In genomic region chr9:121975321-121975720, GRCm38 (mm10) we compare ENCODE assay signal across 33 mouse cellular contexts. TPM values are rescaled to one million over a fixed set of nuclear protein-coding genes. Genes with fewer than 3 reads are reported as not detected.
DNase-seq lines count a peak whose midpoint lies in the region; ATAC-seq and TF ChIP-seq lines count a peak whose summit lies in the region.
"Had no signal": no experiment of that assay in that cellular context is flagged by ENCODE, and none has a peak within 500 bp of the region (broad histone marks: within the 10 kb centered on the region; RNA-seq: fewer than 3 reads in every experiment).

No protein-coding gene starts in this region.

- no peak overlapping the region for H3K4me3 ChIP-seq in hindbrain, postnatal 0 days (ENCODE audit: low read length)
- H3K4me3 ChIP-seq in hindbrain, embryonic 14.5 days (replicated peaks; ENCODE audit: low read length) = no peak overlapping the region
- no peak overlapping the region for H3K4me3 ChIP-seq in lung, postnatal 0 days (ENCODE audit: low read depth, low read length)
- H3K4me3 ChIP-seq: embryonic facial prominence, embryonic 10.5 days; embryonic facial prominence, embryonic 15.5 days; forebrain, embryonic 12.5 days; hindbrain, embryonic 13.5 days; liver, embryonic 15.5 days; lung, embryonic 15.5 days; midbrain, embryonic 12.5 days; neural tube, embryonic 13.5 days had no signal

- H3K36me3 ChIP-seq in hindbrain, postnatal 0 days (ENCODE audit: insufficient read depth, low read length) = no peaks in the 10 kb centered on the region
- H3K36me3 ChIP-seq in hindbrain, embryonic 14.5 days (replicated peaks; ENCODE audit: control insufficient read depth, insufficient read depth) = 0 out of 2 replicates have a peak, but pooled peaks cover 5% of the 10 kb centered on the region
- no peaks in the 10 kb centered on the region for H3K36me3 ChIP-seq in lung, postnatal 0 days (ENCODE audit: insufficient read depth, low read length)
- H3K36me3 ChIP-seq: embryonic facial prominence, embryonic 10.5 days; embryonic facial prominence, embryonic 15.5 days; forebrain, embryonic 12.5 days; G1E; hindbrain, embryonic 13.5 days; liver, embryonic 15.5 days; lung, embryonic 15.5 days; midbrain, embryonic 12.5 days; neural tube, embryonic 13.5 days had no signal

- peak overlapping the region; percentile 48; the same call in 1 of the 2 replicates for H3K27ac ChIP-seq in hindbrain, postnatal 0 days
- H3K27ac ChIP-seq in hindbrain, embryonic 14.5 days = no peak overlapping the region
- no peak overlapping the region for H3K27ac ChIP-seq in lung, postnatal 0 days (ENCODE audit: low read length)
- H3K27ac ChIP-seq: embryonic facial prominence, embryonic 10.5 days; forebrain, embryonic 12.5 days; hindbrain, embryonic 13.5 days; liver, embryonic 15.5 days; lung, embryonic 15.5 days; midbrain, embryonic 12.5 days; neural tube, embryonic 13.5 days had no signal

- H3K4me2 ChIP-seq in hindbrain, postnatal 0 days (ENCODE audit: low read depth, low read length) = no peak overlapping the region
- no peak overlapping the region for H3K4me2 ChIP-seq in hindbrain, embryonic 14.5 days (replicated peaks)
- no peak overlapping the region for H3K4me2 ChIP-seq in lung, postnatal 0 days (replicated peaks; ENCODE audit: low read depth, low read length)
- H3K4me2 ChIP-seq: embryonic facial prominence, embryonic 15.5 days; forebrain, embryonic 12.5 days; heart, embryonic 11.5 days; hindbrain, embryonic 13.5 days; liver, embryonic 15.5 days; lung, embryonic 15.5 days; midbrain, embryonic 12.5 days; neural tube, embryonic 13.5 days had no signal

- H3K27me3 ChIP-seq in hindbrain, postnatal 0 days (ENCODE audit: insufficient read depth, low read length) = no peaks in the 10 kb centered on the region
- no peaks in the 10 kb centered on the region for H3K27me3 ChIP-seq in hindbrain, embryonic 14.5 days (ENCODE audit: control insufficient read depth, insufficient read depth, low read length)
- no peaks in the 10 kb centered on the region for H3K27me3 ChIP-seq in lung, postnatal 0 days (replicated peaks; ENCODE audit: insufficient read depth, low read length)
- H3K27me3 ChIP-seq: embryonic facial prominence, embryonic 15.5 days; forebrain, embryonic 12.5 days; hindbrain, embryonic 13.5 days; liver, embryonic 15.5 days; lung, embryonic 15.5 days; midbrain, embryonic 12.5 days; neural tube, embryonic 13.5 days had no signal

- no peaks in the 10 kb centered on the region for H3K9me3 ChIP-seq in hindbrain, postnatal 0 days (ENCODE audit: low read length)
- no peaks in the 10 kb centered on the region for H3K9me3 ChIP-seq in hindbrain, embryonic 14.5 days (ENCODE audit: control insufficient read depth, low read length)
- no peaks in the 10 kb centered on the region for H3K9me3 ChIP-seq in lung, postnatal 0 days (ENCODE audit: low read length)
- H3K9me3 ChIP-seq: embryonic facial prominence, embryonic 10.5 days; embryonic facial prominence, embryonic 15.5 days; forebrain, embryonic 12.5 days; G1E; hindbrain, embryonic 13.5 days; liver, embryonic 15.5 days; lung, embryonic 15.5 days; midbrain, embryonic 12.5 days; neural tube, embryonic 13.5 days had no signal

- no peak for TF ChIP-seq EP300 in lung, postnatal 0 days (IDR thresholded peaks at IDR 0.05)

- no peak for TF ChIP-seq CTCF in hindbrain, postnatal 0 days (IDR thresholded peaks at IDR 0.05; ENCODE audit: low read depth)
- no peak for TF ChIP-seq CTCF in lung, postnatal 0 days (IDR thresholded peaks at IDR 0.05)

- no peak overlapping the region for H3K9ac ChIP-seq in hindbrain, postnatal 0 days (replicated peaks; ENCODE audit: low read length)
- H3K9ac ChIP-seq in hindbrain, embryonic 14.5 days = no peak overlapping the region
- H3K9ac ChIP-seq in lung, postnatal 0 days (replicated peaks; ENCODE audit: low read depth) = no peak overlapping the region
- H3K9ac ChIP-seq: embryonic facial prominence, embryonic 15.5 days; forebrain, embryonic 12.5 days; hindbrain, embryonic 13.5 days; liver, embryonic 15.5 days; lung, embryonic 15.5 days; midbrain, embryonic 12.5 days; neural tube, embryonic 13.5 days had no signal

- ATAC-seq in hindbrain, postnatal 0 days = no peak
- ATAC-seq in hindbrain, embryonic 14.5 days (ENCODE audit: low FRiP score) = no peak
- no peak for ATAC-seq in lung, postnatal 0 days
- ATAC-seq: inflammation-experienced regulatory T-cells, adult 6 months had no signal

- peaks cover 6% of the 10 kb centered on the region; the same call in 1 of the 2 replicates for H3K4me1 ChIP-seq in hindbrain, postnatal 0 days (ENCODE audit: insufficient read depth, low read length)
- H3K4me1 ChIP-seq in hindbrain, embryonic 14.5 days (replicated peaks; ENCODE audit: control insufficient read depth, insufficient read depth, low read length) = no peaks in the 10 kb centered on the region
- no peaks in the 10 kb centered on the region for H3K4me1 ChIP-seq in lung, postnatal 0 days (ENCODE audit: insufficient read depth, low read depth, low read length)
- H3K4me1 ChIP-seq: forebrain, embryonic 12.5 days; hindbrain, embryonic 13.5 days; liver, embryonic 15.5 days; midbrain, embryonic 12.5 days had no signal

- peak; percentile 31 to 54 for DNase-seq in adrenal gland, adult (ENCODE audit: inconsistent age in 2 of 2, low spot score in 1 of 2)
- DNase-seq in adrenal gland, postnatal 36 days = no peak
- DNase-seq in hindbrain, postnatal 0 days (ENCODE audit: low spot score) = no peak
- DNase-seq in hindbrain, embryonic 14.5 days (ENCODE audit: low spot score) = no peak
- peak; percentile 21 for DNase-seq in urinary bladder, postnatal 14 days (ENCODE audit: low spot score)
- no peak for DNase-seq in urinary bladder, adult 18-20 months (ENCODE audit: low spot score in 2 of 2)
- no peak for DNase-seq in lung, postnatal 0 days (ENCODE audit: low spot score)
- DNase-seq: cerebellum, adult 8-10 months; gastrocnemius, postnatal 14 days; heart, adult 18-20 months; heart, postnatal 4 days; kidney, adult 2 months; kidney, postnatal 36 days; layer of hippocampus, postnatal 36 days; lung, postnatal 36 days; thymus, adult 2 months; thymus, postnatal 4 days had no signal

- WGBS in hindbrain, postnatal 0 days = 94% methylated on average over 2 of the region's 2 CpGs
- WGBS in hindbrain, embryonic 14.5 days = 86% methylated on average over 2 of the region's 2 CpGs
- 64% methylated on average over 2 of the region's 2 CpGs for WGBS in lung, postnatal 0 days

RNA-seq across cellular contexts. Expression of gene Pomgnt2, which starts 21.6 kb away (rescaled TPM):
- total RNA-seq in adrenal gland, postnatal 36 days (2021) = 10 to 100 TPM; 17.0 to 20.7 TPM
- total RNA-seq in hindbrain, postnatal 0 days (2014; rRNA removed) = 106 and 264 TPM in 2 replicates
- 33.0 and 33.2 TPM in 2 replicates for polyA plus RNA-seq in hindbrain, postnatal 0 days (2015; fragmentation: Nextera tagmentation; extraction: Ambion mirVana)
- 28.6 and 29.4 TPM in 2 replicates for polyA plus RNA-seq in hindbrain, embryonic 14.5 days (2014; fragmentation: Nextera tagmentation; extraction: Ambion mirVana)
- 4.3 and 5.6 TPM in 2 replicates for polyA plus RNA-seq in lung, postnatal 0 days (2015; fragmentation: Nextera tagmentation; extraction: Ambion mirVana)
- polyA plus RNA-seq: G1E had no signal

RNA-seq across cellular contexts. Expression of gene Fam198a, which starts 24.5 kb away (rescaled TPM):
- total RNA-seq in adrenal gland, postnatal 36 days (2021) = 1 to 10 TPM; 1.4 to 1.5 TPM
- 5.8 and 7.5 TPM in 2 replicates for total RNA-seq in hindbrain, postnatal 0 days (2014; rRNA removed)
- polyA plus RNA-seq in hindbrain, postnatal 0 days (2015; fragmentation: Nextera tagmentation; extraction: Ambion mirVana) = 2.1 TPM in 2 replicates
- polyA plus RNA-seq in hindbrain, embryonic 14.5 days (2014; fragmentation: Nextera tagmentation; extraction: Ambion mirVana) = 1.7 TPM in 2 replicates
- 1.6 and 3.0 TPM in 2 replicates for polyA plus RNA-seq in lung, postnatal 0 days (2015; fragmentation: Nextera tagmentation; extraction: Ambion mirVana)
- total RNA-seq: G1E; megakaryocyte, adult 5-6 weeks had no signal
- polyA plus RNA-seq: G1E had no signal

RNA-seq across cellular contexts. Expression of gene Cyp8b1, which starts 59.2 kb away (rescaled TPM):
- total RNA-seq in adrenal gland, postnatal 36 days (2021) = under 1 TPM; 0.26 to 0.30 TPM
- not detected in 2 replicates for total RNA-seq in hindbrain, postnatal 0 days (2014; rRNA removed)
- not detected in 2 replicates for polyA plus RNA-seq in hindbrain, postnatal 0 days (2015; fragmentation: Nextera tagmentation; extraction: Ambion mirVana)
- polyA plus RNA-seq in hindbrain, embryonic 14.5 days (2014; fragmentation: Nextera tagmentation; extraction: Ambion mirVana) = not detected in 2 replicates
- polyA plus RNA-seq in lung, postnatal 0 days (2015; fragmentation: Nextera tagmentation; extraction: Ambion mirVana) = 0.10 and 0.18 TPM in 2 replicates
- total RNA-seq: G1E; gastrocnemius, postnatal 14 days; heart, adult 18-20 months; heart, postnatal 4 days; layer of hippocampus, postnatal 36 days; left cerebral cortex, postnatal 10 days had no signal
- polyA plus RNA-seq: embryonic facial prominence, embryonic 10.5 days; embryonic facial prominence, embryonic 15.5 days; forebrain, embryonic 12.5 days; G1E; heart, embryonic 11.5 days; heart, postnatal 0 days; hindbrain, embryonic 13.5 days; inflammation-experienced regulatory T-cells, adult 6 months; kidney, embryonic 16.5 days; limb, embryonic 11.5 days; lung, embryonic 15.5 days; midbrain, embryonic 12.5 days; neural tube, embryonic 13.5 days had no signal

Comparison
In these comparisons a context has a peak if more than half of its experiments do, and no peak if none do; other contexts are left out.
1. DNase-seq: peak in adrenal gland, adult (2 of 2) and urinary bladder, postnatal 14 days (single experiment); none in adrenal gland, postnatal 36 days (0 of 2), hindbrain, postnatal 0 days (single experiment), hindbrain, embryonic 14.5 days (single experiment), urinary bladder, adult 18-20 months (0 of 2) and lung, postnatal 0 days (single experiment).